Mouse (Mus musculus): ENCODE data around the gene Dlst. TPM values are rescaled to one million over a fixed set of nuclear protein-coding genes. Genes with fewer than 3 reads are reported as not detected.

Dlst gene
- polyA plus RNA-seq, 1 experiment from 2014 or later, result 106 TPM

DNA sequence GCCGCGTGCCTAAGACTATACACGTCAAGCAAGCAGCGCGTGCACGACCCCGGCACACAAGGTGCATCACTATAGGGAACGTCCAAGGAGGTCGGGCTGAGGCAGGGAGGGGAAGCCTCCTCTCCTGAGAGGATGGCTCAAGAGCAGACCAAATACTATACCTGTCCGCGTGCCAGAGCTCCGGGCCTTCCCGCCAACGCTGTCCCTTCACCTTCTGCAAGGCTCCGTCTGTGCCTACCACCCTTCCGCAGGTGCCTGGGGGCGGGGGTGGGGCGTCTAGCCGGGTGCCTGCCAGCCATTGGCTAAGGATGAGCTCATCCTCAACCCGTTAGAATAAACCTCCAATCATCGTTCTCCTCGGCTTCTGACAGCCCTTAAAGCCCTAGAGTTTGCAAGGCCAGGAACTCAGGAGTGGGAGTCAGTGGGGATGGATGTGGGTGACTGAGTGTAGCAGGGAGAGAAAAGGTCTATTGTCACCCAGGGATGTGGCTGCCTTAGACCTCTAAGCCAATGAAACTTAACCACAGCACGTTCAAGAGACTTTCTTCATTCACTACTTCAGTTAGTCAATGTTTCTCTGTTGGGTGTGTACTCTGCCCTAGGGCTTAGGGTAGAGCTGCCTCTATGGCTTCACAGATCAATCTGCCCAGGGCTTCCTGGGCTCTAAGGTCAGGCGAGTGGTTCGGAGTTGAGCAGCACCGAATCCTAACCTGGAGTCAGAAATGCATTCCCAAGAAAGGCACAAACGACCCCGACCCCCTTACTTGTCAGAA, 40.6 kb downstream of the Dlst start, which contains the start of gene Rps6kl1:
TSS of gene Rps6kl1 (minus strand) at position 263 of the 773 bp plus-strand sequence.
- H3K9ac ChIP-seq, result no peak within 1 kb of the TSS

GRCm38 (mm10) chr12:85153011-85153410, 42.4 kb downstream of the Dlst start:
- Histone ChIP-seq H3K4me1 (peaks cover 15% of the 10 kb centered on the region), H3K27me3 (peaks cover 26% of the 10 kb centered on the region), H3K4me2 (replicated peaks) (no peak overlapping the region), H3K4me3 (replicated peaks) (no peak overlapping the region), H3K9me3 (replicated peaks) (no peaks in the 10 kb centered on the region), H3K36me3 (no peaks in the 10 kb centered on the region), H3K27ac (replicated peaks) (no peak overlapping the region), H3K9ac (no peak overlapping the region)
- 70% methylated on average over 3 of the region's 3 CpGs for WGBS
- ATAC-seq (ENCODE audit: insufficient number of reproducible peaks, low FRiP score, low TSS enrichment, low read depth), result no peak

More for the DNA sequence above, 40.6 kb downstream of the Dlst start, which contains the start of gene Rps6kl1:
- WGBS, result 15% methylated on average over 28 of the region's 28 CpGs
- Histone ChIP-seq H3K4me1 (peaks cover 16% of the 10 kb centered on the region), H3K27ac (replicated peaks) (no peak within 1 kb of the TSS), H3K36me3 (no peaks in the 10 kb centered on the region), H3K4me2 (replicated peaks) (peak within 1 kb of the TSS; percentile 24), H3K9me3 (replicated peaks) (no peaks in the 10 kb centered on the region), H3K4me3 (replicated peaks) (peak within 1 kb of the TSS; percentile 21), H3K27me3 (peaks cover 26% of the 10 kb centered on the region)
- peak; percentile 69; the same call in 1 of the 2 replicates for ATAC-seq (ENCODE audit: insufficient number of reproducible peaks, low FRiP score, low TSS enrichment, low read depth)

GRCm38 (mm10) chr12:85156324-85156723, 45.7 kb downstream of the Dlst start:
- H3K4me3 ChIP-seq (replicated peaks), result no peak overlapping the region
- no peak for ATAC-seq (ENCODE audit: insufficient number of reproducible peaks, low FRiP score, low TSS enrichment, low read depth)
- H3K9me3 ChIP-seq (replicated peaks), result no peaks in the 10 kb centered on the region
- 28% methylated on average over 6 of the region's 6 CpGs for WGBS
- peaks cover 8% of the 10 kb centered on the region for H3K4me1 ChIP-seq
- H3K36me3 ChIP-seq, result no peaks in the 10 kb centered on the region
- no peak overlapping the region; the same call in 1 of the 2 replicates for H3K27ac ChIP-seq (replicated peaks)
- H3K9ac ChIP-seq, result no peak overlapping the region
- H3K4me2 ChIP-seq (replicated peaks), result no peak overlapping the region
- H3K27me3 ChIP-seq, result peaks cover 5% of the 10 kb centered on the region

GRCm38 (mm10) chr12:85157797-85158460, 47.3 kb downstream of the Dlst start:
- H3K4me1 ChIP-seq, result peaks cover 8% of the 10 kb centered on the region
- ATAC-seq (ENCODE audit: insufficient number of reproducible peaks, low FRiP score, low TSS enrichment, low read depth), result 0 out of 2 replicates have a peak, but pooled peaks have one; percentile 51
- no peaks in the 10 kb centered on the region for H3K36me3 ChIP-seq
- WGBS, result 76% methylated on average over 14 of the region's 14 CpGs
- no peak overlapping the region for H3K4me3 ChIP-seq (replicated peaks)
- H3K27me3 ChIP-seq, result no peaks in the 10 kb centered on the region
- H3K9me3 ChIP-seq (replicated peaks), result no peaks in the 10 kb centered on the region
- H3K9ac ChIP-seq, result no peak overlapping the region
- no peak overlapping the region for H3K4me2 ChIP-seq (replicated peaks)
- H3K27ac ChIP-seq (replicated peaks), result 0 out of 2 replicates have a peak overlapping the region, but pooled peaks have one; percentile 13

DNA sequence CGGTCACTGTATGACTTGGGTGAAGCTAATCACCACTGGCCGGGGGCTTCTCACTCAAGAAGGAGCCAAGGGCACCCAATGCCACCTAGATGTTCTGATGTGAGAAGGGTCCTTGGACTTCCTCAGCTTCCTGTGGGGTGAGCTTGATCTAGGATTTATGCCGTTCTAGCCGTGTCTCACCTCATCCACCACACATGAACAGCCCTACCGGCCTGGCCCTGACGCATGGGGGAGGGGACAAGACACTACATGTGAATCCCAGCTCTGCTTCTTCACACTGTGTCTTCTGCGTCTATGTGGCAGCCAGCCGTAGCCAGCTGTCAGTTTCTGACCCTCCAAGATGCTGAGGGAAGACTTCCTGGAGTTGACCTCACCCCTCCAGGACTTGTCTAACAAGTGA, 48.2 kb downstream of the Dlst start:
- Histone ChIP-seq H3K27me3 (no peaks in the 10 kb centered on the region), H3K9me3 (replicated peaks) (no peaks in the 10 kb centered on the region), H3K4me3 (replicated peaks) (no peak overlapping the region), H3K4me2 (replicated peaks) (no peak overlapping the region), H3K27ac (replicated peaks) (no peak overlapping the region), H3K36me3 (no peaks in the 10 kb centered on the region), H3K9ac (no peak overlapping the region), H3K4me1 (peaks cover 8% of the 10 kb centered on the region)
- WGBS, result 91% methylated on average over 8 of the region's 8 CpGs
- ATAC-seq (ENCODE audit: insufficient number of reproducible peaks, low FRiP score, low TSS enrichment, low read depth), result no peak

- H3K4me1 ChIP-seq, result peaks cover 8% of the 10 kb centered on the region
- H3K27ac ChIP-seq (replicated peaks), result no peak overlapping the region
Observed at GRCm38 (mm10) chr12:85159592-85159991, 49.0 kb downstream of the Dlst start.

GRCm38 (mm10) chr12:85164996-85165395, 54.4 kb downstream of the Dlst start:
- no peak overlapping the region for H3K4me2 ChIP-seq (replicated peaks)
- H3K4me3 ChIP-seq (replicated peaks), result no peak overlapping the region
- no peak for ATAC-seq (ENCODE audit: insufficient number of reproducible peaks, low FRiP score, low TSS enrichment, low read depth)
- H3K27me3 ChIP-seq, result no peaks in the 10 kb centered on the region; the same call in 1 of the 2 replicates
- WGBS, result 52% methylated on average over 5 of the region's 5 CpGs
- H3K4me1 ChIP-seq, result peaks cover 10% of the 10 kb centered on the region; the same call in 1 of the 2 replicates
- H3K9me3 ChIP-seq (replicated peaks), result no peaks in the 10 kb centered on the region
- no peak overlapping the region for H3K27ac ChIP-seq (replicated peaks)
- H3K9ac ChIP-seq, result no peak overlapping the region
- no peaks in the 10 kb centered on the region for H3K36me3 ChIP-seq

More at GRCm38 (mm10) chr12:85159592-85159991, 49.0 kb downstream of the Dlst start:
- whole genome bisulfite sequencing, result 65% methylated on average over 5 of the region's 5 CpGs
- Histone ChIP-seq H3K27me3 (no peaks in the 10 kb centered on the region), H3K4me2 (replicated peaks) (no peak overlapping the region), H3K9me3 (replicated peaks) (no peaks in the 10 kb centered on the region), H3K9ac (no peak overlapping the region), H3K36me3 (no peaks in the 10 kb centered on the region), H3K4me3 (replicated peaks) (no peak overlapping the region)
- no peak; the same call in 1 of the 2 replicates for ATAC-seq (ENCODE audit: insufficient number of reproducible peaks, low FRiP score, low TSS enrichment, low read depth)

DNA sequence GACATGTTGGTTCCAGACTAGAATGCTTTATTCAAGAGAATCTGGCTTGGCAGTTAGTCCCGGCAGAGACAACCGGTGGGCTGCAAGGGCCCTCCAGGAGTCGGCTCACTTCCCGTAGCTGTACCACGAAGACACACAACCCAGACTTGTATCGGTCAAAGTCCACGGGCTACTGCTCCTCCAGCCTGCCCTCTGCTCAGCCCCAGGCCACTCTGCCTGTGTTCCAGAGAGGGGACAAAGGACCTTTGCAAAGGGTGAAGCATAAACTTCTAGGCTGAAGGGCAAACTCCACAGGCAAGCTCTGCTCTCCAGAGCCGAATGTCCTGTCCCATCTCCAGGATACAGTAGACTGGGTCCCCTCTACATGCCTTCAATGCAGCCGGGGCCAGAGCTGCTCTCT, 56.0 kb downstream of the Dlst start:
- Histone ChIP-seq H3K4me1 (peaks cover 25% of the 10 kb centered on the region), H3K4me3 (replicated peaks) (no peak overlapping the region), H3K27ac (replicated peaks) (no peak overlapping the region), H3K36me3 (no peaks in the 10 kb centered on the region), H3K27me3 (no peaks in the 10 kb centered on the region; the same call in 1 of the 2 replicates), H3K9ac (no peak overlapping the region), H3K4me2 (replicated peaks) (no peak overlapping the region), H3K9me3 (replicated peaks) (no peaks in the 10 kb centered on the region)
- ATAC-seq (ENCODE audit: insufficient number of reproducible peaks, low FRiP score, low TSS enrichment, low read depth), result no peak
- WGBS, result 81% methylated on average over 9 of the region's 9 CpGs

DNA sequence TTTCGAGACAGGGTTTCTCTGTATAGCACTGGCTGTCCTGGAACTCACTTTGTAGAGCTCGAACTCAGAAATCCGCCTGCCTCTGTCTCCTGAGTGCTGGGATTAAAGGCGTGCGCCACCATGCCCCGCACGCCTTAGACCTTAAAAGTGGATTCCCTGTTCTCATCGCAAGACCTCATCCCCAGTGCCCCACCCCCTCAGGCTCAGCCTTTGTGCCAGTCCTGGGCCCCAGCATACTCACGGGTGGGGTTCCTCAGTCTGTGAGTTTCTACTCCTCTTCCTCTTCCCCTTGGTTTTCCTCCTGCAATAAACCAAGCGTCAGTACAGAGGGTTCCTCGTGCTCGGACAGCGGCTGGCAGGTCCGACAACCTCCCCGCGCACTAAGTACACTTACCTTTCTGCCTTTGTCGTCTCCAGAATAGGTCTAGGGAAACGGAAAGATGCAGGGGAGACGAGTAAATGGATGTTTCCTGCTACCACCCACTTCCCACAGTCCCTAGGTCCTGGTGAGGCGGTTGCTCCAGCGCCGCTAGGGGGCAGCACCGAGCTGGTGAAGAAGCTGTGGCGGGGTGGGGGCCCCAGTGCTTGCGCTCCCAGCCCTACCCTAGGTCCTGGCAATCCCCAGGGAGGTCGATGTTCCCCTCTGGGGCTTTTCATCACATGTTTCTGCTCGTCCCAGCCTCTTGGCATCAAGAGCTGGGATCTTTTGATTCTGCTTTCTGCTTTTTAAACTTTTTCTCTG, 58.7 kb downstream of the Dlst start:
- Histone ChIP-seq H3K9ac (no peak overlapping the region), H3K36me3 (no peaks in the 10 kb centered on the region), H3K27ac (replicated peaks) (no peak overlapping the region; the same call in 1 of the 2 replicates), H3K4me2 (replicated peaks) (peak overlapping the region; percentile 43), H3K9me3 (replicated peaks) (no peaks in the 10 kb centered on the region), H3K4me3 (replicated peaks) (peak overlapping the region; percentile 21), H3K4me1 (peaks cover 35% of the 10 kb centered on the region), H3K27me3 (no peaks in the 10 kb centered on the region; the same call in 1 of the 2 replicates)
- WGBS, result 27% methylated on average over 27 of the region's 27 CpGs
- ATAC-seq (ENCODE audit: insufficient number of reproducible peaks, low FRiP score, low TSS enrichment, low read depth), result peak; percentile 44; the same call in 1 of the 2 replicates

GRCm38 (mm10) chr12:85169877-85170276, 59.2 kb downstream of the Dlst start:
- H3K27me3 ChIP-seq, result no peaks in the 10 kb centered on the region; the same call in 1 of the 2 replicates
- 54% methylated on average over 3 of the region's 3 CpGs for WGBS
- H3K4me3 ChIP-seq (replicated peaks), result no peak overlapping the region
- no peaks in the 10 kb centered on the region for H3K9me3 ChIP-seq (replicated peaks)
- H3K27ac ChIP-seq (replicated peaks), result no peak overlapping the region; the same call in 1 of the 2 replicates
- no peak overlapping the region for H3K9ac ChIP-seq
- peaks cover 40% of the 10 kb centered on the region for H3K4me1 ChIP-seq
- ATAC-seq (ENCODE audit: insufficient number of reproducible peaks, low FRiP score, low TSS enrichment, low read depth), result 0 out of 2 replicates have a peak, but pooled peaks have one; percentile 22
- peak overlapping the region; percentile 43; the same call in 1 of the 2 replicates for H3K4me2 ChIP-seq (replicated peaks)
- H3K36me3 ChIP-seq, result no peaks in the 10 kb centered on the region

All from embryonic facial prominence, embryonic 15.5 days (tissue).